Mouse (Mus musculus) intestine, embryonic 16.5 days (tissue): ENCODE measurements around the gene Cox20. TPM values are rescaled to one million over a fixed set of nuclear protein-coding genes. Genes with fewer than 3 reads are reported as not detected.

Experiments
- ATAC-seq: fragments of 200-750 bp; cut with Nextera tagmentation; 2 replicates; pipeline ENCODE4 v1.8.0; 2017; ENCODE audit warnings: moderate TSS enrichment, moderate library complexity
- H3K27ac ChIP-seq: fragments of 300-500 bp; sonication (generic); 2 replicates; pipeline ENCODE4 v1.5.1; 2014; ENCODE audit warnings: mild to moderate bottlenecking, low read length
- H3K27me3 ChIP-seq: fragments of 300-500 bp; sonication (generic); replicated peaks from 2 replicates; pipeline ENCODE4 v1.6.1; 2014; ENCODE audit warnings: low read length, control low read depth, mixed read lengths; ENCODE audit not compliant: control insufficient read depth, insufficient read depth
- H3K36me3 ChIP-seq: fragments of 300-500 bp; sonication (generic); 2 replicates; pipeline ENCODE4 v1.6.1; 2014; ENCODE audit warnings: low read length, control low read depth; ENCODE audit not compliant: control insufficient read depth, insufficient read depth
- H3K4me1 ChIP-seq: fragments of 300-500 bp; sonication (generic); 2 replicates; pipeline ENCODE4 v1.6.1; 2014; ENCODE audit warnings: low read length, control low read depth, mixed read lengths; ENCODE audit not compliant: control insufficient read depth, insufficient read depth
- H3K4me2 ChIP-seq: fragments of 300-500 bp; sonication (generic); 2 replicates; pipeline ENCODE4 v1.6.1; 2014; ENCODE audit warnings: low read depth, low read length, control low read depth
- H3K4me3 ChIP-seq: fragments of 300-500 bp; sonication (generic); 2 replicates; pipeline ENCODE4 v1.5.1; 2014; ENCODE audit warnings: mild to moderate bottlenecking, low read length
- H3K9ac ChIP-seq: fragments of 300-500 bp; sonication (generic); 2 replicates; pipeline ENCODE4 v1.6.1; 2014; ENCODE audit warnings: low read depth, low read length
- H3K9me3 ChIP-seq: fragments of 300-500 bp; sonication (generic); 2 replicates; pipeline ENCODE4 v1.6.1; 2016; ENCODE audit warnings: low read length, control low read depth; ENCODE audit not compliant: control insufficient read depth
- WGBS: fragments of 180-500 bp; shearing (Covaris S2); extraction: QIAGEN DNeasy Blood & Tissue Kit; methylation state at CpG from one replicate; pipeline ENCODE4 v1.1.7; 2014; 5-methylcytosine and 5-hydroxymethylcytosine counted together
- polyA plus RNA-seq: library from polyadenylated mRNA; unstranded; fragments of >200 nt; fragmentation: Nextera tagmentation; extraction: Ambion mirVana; gene quantifications from 2 replicates; pipeline ENCODE4 v1.2.1, GENCODE M21; 2015

Gene Cox20
- polyA plus RNA-seq, 1 experiment from 2014 or later, result 142 TPM

GRCm38 (mm10) chr1:178326950-178327349 lies 8.0 kb downstream of the Cox20 start:
- Histone ChIP-seq H3K4me2 (no peak overlapping the region), H3K36me3 (peaks cover 13% of the 10 kb centered on the region), H3K27ac (no peak overlapping the region), H3K9me3 (no peaks in the 10 kb centered on the region), H3K4me1 (peaks cover 11% of the 10 kb centered on the region), H3K9ac (no peak overlapping the region), H3K4me3 (no peak overlapping the region), H3K27me3 (no peaks in the 10 kb centered on the region)
- no peak for ATAC-seq
- 83% methylated on average over 1 of the region's 1 CpGs for WGBS

GRCm38 (mm10) chr1:178329017-178329416 lies 10.1 kb downstream of the Cox20 start:
- no peak overlapping the region for H3K4me3 ChIP-seq
- 71% methylated on average over 5 of the region's 5 CpGs for WGBS
- H3K36me3 ChIP-seq, result peaks cover 9% of the 10 kb centered on the region
- ATAC-seq, result no peak
- H3K4me2 ChIP-seq, result no peak overlapping the region
- H3K27me3 ChIP-seq, result no peaks in the 10 kb centered on the region
- H3K4me1 ChIP-seq, result peaks cover 18% of the 10 kb centered on the region
- no peak overlapping the region for H3K27ac ChIP-seq
- H3K9ac ChIP-seq, result no peak overlapping the region
- H3K9me3 ChIP-seq, result no peaks in the 10 kb centered on the region

- H3K36me3 ChIP-seq, result peaks cover 9% of the 10 kb centered on the region
- no peak overlapping the region for H3K4me3 ChIP-seq
- H3K9me3 ChIP-seq, result no peaks in the 10 kb centered on the region
- no peak overlapping the region for H3K27ac ChIP-seq
- WGBS, result 51% methylated on average over 6 of the region's 6 CpGs
- no peak overlapping the region for H3K4me2 ChIP-seq
- no peaks in the 10 kb centered on the region for H3K27me3 ChIP-seq
- peak; percentile 63 for ATAC-seq
- H3K9ac ChIP-seq, result no peak overlapping the region
- peaks cover 23% of the 10 kb centered on the region for H3K4me1 ChIP-seq
Observed at GRCm38 (mm10) chr1:178329946-178330345, 11.0 kb downstream of the Cox20 start.

GRCm38 (mm10) chr1:178335860-178336261 lies 16.9 kb downstream of the Cox20 start:
- Histone ChIP-seq H3K4me1 (peaks cover 18% of the 10 kb centered on the region), H3K9me3 (no peaks in the 10 kb centered on the region), H3K4me2 (peak overlapping the region; percentile 48), H3K27me3 (no peaks in the 10 kb centered on the region), H3K36me3 (peaks cover 3% of the 10 kb centered on the region; the same call in 1 of the 2 replicates), H3K27ac (peak overlapping the region; percentile 100), H3K4me3 (peak overlapping the region; percentile 99), H3K9ac (peak overlapping the region; percentile 100)
- ATAC-seq, result no peak
- under 1% methylated on average over 16 of the region's 16 CpGs for WGBS

- H3K36me3 ChIP-seq, result 0 out of 2 replicates have a peak, but pooled peaks cover 3% of the 10 kb centered on the region
- ATAC-seq, result peak; percentile 90
- H3K4me2 ChIP-seq, result peak overlapping the region; percentile 48
- H3K4me3 ChIP-seq, result peak overlapping the region; percentile 99
- no peaks in the 10 kb centered on the region for H3K9me3 ChIP-seq
- WGBS, result under 1% methylated on average over 49 of the region's 53 CpGs
- peak overlapping the region; percentile 100 for H3K9ac ChIP-seq
- H3K27ac ChIP-seq, result peak overlapping the region; percentile 100
- peaks cover 15% of the 10 kb centered on the region for H3K4me1 ChIP-seq
- no peaks in the 10 kb centered on the region for H3K27me3 ChIP-seq
Observed at GRCm38 (mm10) chr1:178336289-178336775, 17.4 kb downstream of the Cox20 start.

- under 1% methylated on average over 78 of the region's 89 CpGs for WGBS
- no peaks in the 10 kb centered on the region for H3K9me3 ChIP-seq
- peak overlapping the region; percentile 99 for H3K4me3 ChIP-seq
- peak overlapping the region; percentile 100 for H3K9ac ChIP-seq
- no peaks in the 10 kb centered on the region for H3K27me3 ChIP-seq
- peaks cover 12% of the 10 kb centered on the region for H3K4me1 ChIP-seq
- 0 out of 2 replicates have a peak overlapping the region, but pooled peaks have one; percentile 9 for H3K4me2 ChIP-seq
- 0 out of 2 replicates have a peak, but pooled peaks cover 3% of the 10 kb centered on the region for H3K36me3 ChIP-seq
- ATAC-seq, result peak; percentile 57
- peak overlapping the region; percentile 100 for H3K27ac ChIP-seq
Observed at GRCm38 (mm10) chr1:178336777-178337481, 18.0 kb downstream of the Cox20 start.

- peak within 1 kb of the TSS; percentile 100 for H3K9ac ChIP-seq
- peak within 1 kb of the TSS; percentile 100 for H3K27ac ChIP-seq
- no peaks in the 10 kb centered on the region for H3K27me3 ChIP-seq
- peaks cover 9% of the 10 kb centered on the region for H3K4me1 ChIP-seq
- under 1% methylated on average over 72 of the region's 73 CpGs for WGBS
- peak; percentile 88 for ATAC-seq
- peak within 1 kb of the TSS; percentile 46 for H3K4me2 ChIP-seq
- H3K36me3 ChIP-seq, result 0 out of 2 replicates have a peak, but pooled peaks cover under 1% of the 10 kb centered on the region
- no peaks in the 10 kb centered on the region for H3K9me3 ChIP-seq
- peak within 1 kb of the TSS; percentile 99 for H3K4me3 ChIP-seq
Observed at GRCm38 (mm10) chr1:178337551-178338317, 18.8 kb downstream of the Cox20 start, which contains the start of gene Hnrnpu. Hnrnpu (minus strand) TSS chr1:178337797.

GRCm38 (mm10) chr1:178338318-178338641 lies 19.4 kb downstream of the Cox20 start:
- no peaks in the 10 kb centered on the region for H3K36me3 ChIP-seq
- H3K4me1 ChIP-seq, result peaks cover 5% of the 10 kb centered on the region
- H3K4me2 ChIP-seq, result peak overlapping the region; percentile 46
- H3K9ac ChIP-seq, result peak overlapping the region; percentile 100
- no peaks in the 10 kb centered on the region for H3K27me3 ChIP-seq
- peak overlapping the region; percentile 96 for H3K27ac ChIP-seq
- H3K9me3 ChIP-seq, result no peaks in the 10 kb centered on the region
- H3K4me3 ChIP-seq, result peak overlapping the region; percentile 99
- WGBS, result 10% methylated on average over 6 of the region's 6 CpGs
- no peak for ATAC-seq

- WGBS, result 94% methylated on average over 2 of the region's 2 CpGs
- H3K9me3 ChIP-seq, result no peaks in the 10 kb centered on the region
- no peaks in the 10 kb centered on the region for H3K27me3 ChIP-seq
- ATAC-seq, result no peak
- no peaks in the 10 kb centered on the region for H3K36me3 ChIP-seq
- no peak overlapping the region for H3K27ac ChIP-seq
- H3K9ac ChIP-seq, result no peak overlapping the region
- no peak overlapping the region for H3K4me2 ChIP-seq
- no peaks in the 10 kb centered on the region for H3K4me1 ChIP-seq
- H3K4me3 ChIP-seq, result no peak overlapping the region
Observed at GRCm38 (mm10) chr1:178340213-178340612, 21.3 kb downstream of the Cox20 start.
